Mouse (Mus musculus): Measurements from ENCODE around the gene Cnot3.

GRCm38 (mm10) chr7:3677342-3677741 lies 32.3 kb downstream of the Cnot3 start, which contains the start of gene Tmc4:
- TF ChIP-seq EP300 (optimal IDR thresholded peaks at IDR 0.05), result no peak
- peak; percentile 52 for TF ChIP-seq CTCF (IDR thresholded peaks at IDR 0.05; ENCODE audit: low read depth)
